Mouse (Mus musculus) ES-E14 (cell line): ENCODE results near the gene Klk6. TPM values are rescaled to one million over a fixed set of nuclear protein-coding genes. Genes with fewer than 3 reads are reported as not detected.

Experiments used
- DNase-seq: peaks from one replicate; pipeline ENCODE4 v3.0.0-alpha.2; 2013; ENCODE audit warnings: low read depth, low spot score
- H3K27ac ChIP-seq: 2 replicates; pipeline ENCODE4 v1.5.1; 2012; ENCODE audit warnings: low read depth, mild to moderate bottlenecking, low read length, moderate library complexity, mixed read lengths; ENCODE audit not compliant: poor library complexity, insufficient read depth, severe bottlenecking
- H3K36me3 ChIP-seq: 2 replicates; pipeline ENCODE4 v1.6.1; 2012; ENCODE audit warnings: mild to moderate bottlenecking, low read length, moderate library complexity, mixed read lengths; ENCODE audit not compliant: control insufficient read depth, poor library complexity, insufficient read depth, severe bottlenecking
- H3K4me1 ChIP-seq, 2 experiments: fragments of 150-350 bp in 1 of 2; sonication (generic) in 1 of 2; 2 replicates each; pipeline ENCODE4 v1.6.1; 2012; ENCODE audit warnings: low read length in 2 of 2, mild to moderate bottlenecking in 1 of 2, mixed read lengths in 1 of 2; ENCODE audit not compliant: control insufficient read depth in 2 of 2, insufficient read depth in 2 of 2, poor library complexity in 1 of 2
- H3K4me3 ChIP-seq, 2 experiments: fragments of 150-350 bp in 1 of 2; sonication (generic) in 1 of 2; 2 replicates each; pipeline ENCODE4 v1.5.1; 2012; ENCODE audit warnings: low read length in 2 of 2, low read depth in 1 of 2, mild to moderate bottlenecking in 1 of 2, mixed read lengths in 1 of 2; ENCODE audit not compliant: insufficient read depth in 1 of 2, poor library complexity in 1 of 2, severe bottlenecking in 1 of 2
- H3K9ac ChIP-seq: 2 replicates; pipeline ENCODE4 v1.6.1; 2012; ENCODE audit warnings: low read depth, mild to moderate bottlenecking, low read length, mixed read lengths; ENCODE audit not compliant: poor library complexity, insufficient read depth, severe bottlenecking
- H3K9me3 ChIP-seq: fragments of 150-350 bp; sonication (generic); 2 replicates; pipeline ENCODE4 v1.6.1; 2012; ENCODE audit warnings: low read depth, mild to moderate bottlenecking, low read length; ENCODE audit not compliant: control insufficient read depth, insufficient read depth
- CHD2 ChIP-seq: IDR thresholded peaks from 2 replicates; pipeline ENCODE4 v1.6.1; 2014; ENCODE audit warnings: mild to moderate bottlenecking, low read depth, low read length, inconsistent platforms
- HCFC1 ChIP-seq: IDR thresholded peaks from 2 replicates; pipeline ENCODE4 v1.6.1; 2012; ENCODE audit warnings: low read length, inconsistent platforms, borderline replicate concordance; ENCODE audit not compliant: insufficient read depth
- MAFK ChIP-seq: IDR thresholded peaks from 2 replicates; pipeline ENCODE4 v1.6.1; 2014; ENCODE audit warnings: mild to moderate bottlenecking, low read depth, low read length, inconsistent platforms; ENCODE audit not compliant: insufficient read depth
- ZC3H11A ChIP-seq: IDR thresholded peaks from 2 replicates; pipeline ENCODE4 v1.6.1; 2012; ENCODE audit warnings: low read depth, mild to moderate bottlenecking, inconsistent platforms, low read length, borderline replicate concordance
- ZNF384 ChIP-seq: IDR thresholded peaks from 2 replicates; pipeline ENCODE4 v1.6.1; 2012; ENCODE audit warnings: low read depth, low read length, inconsistent platforms
- in situ Hi-C, 2 experiments: fragments of 600-800 bp; cut with MboI; formaldehyde crosslinking; loops; one replicate each; pipeline ENCODE4 v1.15.1; 2025; ENCODE audit warnings: low sequenced_read_pairs in 2 of 2, inconsistent platforms in 1 of 2; ENCODE audit not compliant: unreplicated experiment in 2 of 2
- total RNA-seq: library from RNA; depleted of rRNA; stranded (reverse); fragments of 300-350 nt; gene quantifications from 2 replicates; pipeline ENCODE4 v1.2.3, GENCODE M21; 2012

Klk6 gene
- total RNA-seq, 1 experiment: 0.54 TPM

- TF ChIP-seq HCFC1: peak; percentile 36; the same call in 1 of the 2 replicates
- no peak for TF ChIP-seq ZC3H11A
- no peak for TF ChIP-seq CHD2
- TF ChIP-seq ZNF384: no peak
- TF ChIP-seq MAFK: peak; percentile 51; the same call in 1 of the 2 replicates
- H3K9me3 ChIP-seq: no peaks in the 10 kb centered on the region
- peaks cover 0 to 19% of the 10 kb centered on the region in 2 experiments; a peak in 3 of 4 replicates for H3K4me1 ChIP-seq
- peak overlapping the region; percentile 67 for H3K9ac ChIP-seq
- in situ Hi-C loops: no loop called here
- no peak overlapping the region for H3K27ac ChIP-seq
- peak; percentile 90 for DNase-seq
- H3K4me3 ChIP-seq: peak overlapping the region; percentile 45 to 56; a peak in 3 of 4 replicates
- H3K36me3 ChIP-seq: no peaks in the 10 kb centered on the region
Observed at GRCm38 (mm10) chr7:43782275-43783265, 41.7 kb upstream of the Klk6 start.

GRCm38 (mm10) chr7:43785286-43785685 is 39.0 kb upstream of the Klk6 start:
- no peak overlapping the region for H3K4me3 ChIP-seq
- H3K36me3 ChIP-seq: no peaks in the 10 kb centered on the region
- no peak for DNase-seq
- no peaks in the 10 kb centered on the region for H3K9me3 ChIP-seq
- in situ Hi-C loops: no loop called here
- H3K4me1 ChIP-seq: peaks cover 0 to 16% of the 10 kb centered on the region in 2 experiments; a peak in 3 of 4 replicates
- H3K9ac ChIP-seq: no peak overlapping the region
- no peak overlapping the region for H3K27ac ChIP-seq
- TF ChIP-seq MAFK (no peak), ZNF384 (no peak), CHD2 (no peak), HCFC1 (no peak), ZC3H11A (no peak)

GRCm38 (mm10) chr7:43788096-43788495 is 36.2 kb upstream of the Klk6 start:
- no peak overlapping the region for H3K4me3 ChIP-seq
- no peaks in the 10 kb centered on the region for H3K36me3 ChIP-seq
- no peaks in the 10 kb centered on the region; a peak in 1 of 4 replicates for H3K4me1 ChIP-seq
- no peak overlapping the region for H3K27ac ChIP-seq
- no peak overlapping the region for H3K9ac ChIP-seq
- no peaks in the 10 kb centered on the region for H3K9me3 ChIP-seq
- DNase-seq: no peak
- in situ Hi-C loops: no loop called here
- TF ChIP-seq MAFK (no peak), CHD2 (no peak), ZNF384 (no peak), ZC3H11A (no peak), HCFC1 (no peak)

- H3K36me3 ChIP-seq: no peaks in the 10 kb centered on the region
- H3K9ac ChIP-seq: no peak overlapping the region
- in situ Hi-C loops: no loop called here
- H3K4me3 ChIP-seq: no peak overlapping the region
- TF ChIP-seq MAFK (no peak), ZC3H11A (no peak), ZNF384 (no peak), HCFC1 (no peak), CHD2 (no peak)
- no peaks in the 10 kb centered on the region for H3K9me3 ChIP-seq
- no peaks in the 10 kb centered on the region for H3K4me1 ChIP-seq
- no peak for DNase-seq
- no peak overlapping the region for H3K27ac ChIP-seq
Observed at GRCm38 (mm10) chr7:43789295-43789694, 35.0 kb upstream of the Klk6 start.
